Mouse (Mus musculus): ENCODE results near the gene Rab44.
"Not testable (repeated sequence)": the region's sequence is repeated elsewhere in the genome, so short reads cannot be mapped to it uniquely, and the experiment has no call there.

Rab44 gene

GRCm38 (mm10) chr17:29113591-29114352 is at the start of gene Rab44:
Gene Rab44, plus strand, starts transcription at chr17:29114145.
- DNase-seq (ENCODE audit: low spot score in 2 of 2), result no peak

GRCm38 (mm10) chr17:29065245-29065940 is 48.6 kb upstream of the Rab44 start:
- no peak for DNase-seq (ENCODE audit: low spot score in 2 of 2)

GRCm38 (mm10) chr17:29065971-29066370 is 48.0 kb upstream of the Rab44 start:
- DNase-seq (ENCODE audit: low spot score in 2 of 2), result no peak

- not testable (repeated sequence) for DNase-seq (ENCODE audit: low spot score in 2 of 2)
Observed at GRCm38 (mm10) chr17:29067416-29067815, 46.5 kb upstream of the Rab44 start.

GRCm38 (mm10) chr17:29067847-29068246 is 46.1 kb upstream of the Rab44 start:
- DNase-seq (ENCODE audit: low spot score in 2 of 2), result no peak

- DNase-seq (ENCODE audit: low spot score in 2 of 2), result no peak
Observed at GRCm38 (mm10) chr17:29069063-29069462, 44.9 kb upstream of the Rab44 start.

GRCm38 (mm10) chr17:29071820-29072219 is 42.1 kb upstream of the Rab44 start:
- no peak for DNase-seq (ENCODE audit: low spot score in 2 of 2)

- no peak for DNase-seq (ENCODE audit: low spot score in 2 of 2)
Observed at GRCm38 (mm10) chr17:29072701-29073307, 41.1 kb upstream of the Rab44 start.

- no peak for DNase-seq (ENCODE audit: low spot score in 2 of 2)
Observed at GRCm38 (mm10) chr17:29073313-29073712, 40.6 kb upstream of the Rab44 start.

GRCm38 (mm10) chr17:29074085-29074484 is 39.9 kb upstream of the Rab44 start:
- no peak for DNase-seq (ENCODE audit: low spot score in 2 of 2)

GRCm38 (mm10) chr17:29076235-29076634 is 37.7 kb upstream of the Rab44 start:
- no peak for DNase-seq (ENCODE audit: low spot score in 2 of 2)

- DNase-seq (ENCODE audit: low spot score in 2 of 2), result peak in 1 of 2 experiments; percentile 48
Observed at GRCm38 (mm10) chr17:29077786-29078509, 36.0 kb upstream of the Rab44 start.

GRCm38 (mm10) chr17:29078519-29079383 is 35.2 kb upstream of the Rab44 start:
- no peak for DNase-seq (ENCODE audit: low spot score in 2 of 2)

- DNase-seq (ENCODE audit: low spot score in 2 of 2), result no peak
Observed at GRCm38 (mm10) chr17:29080758-29081617, 33.0 kb upstream of the Rab44 start.

GRCm38 (mm10) chr17:29081618-29082381 is 32.1 kb upstream of the Rab44 start:
- DNase-seq (ENCODE audit: low spot score in 2 of 2), result peak; percentile 52 to 60

GRCm38 (mm10) chr17:29083586-29083985 is 30.4 kb upstream of the Rab44 start:
- no peak for DNase-seq (ENCODE audit: low spot score in 2 of 2)

- peak in 1 of 2 experiments; percentile 0 for DNase-seq (ENCODE audit: low spot score in 2 of 2)
Observed at GRCm38 (mm10) chr17:29084656-29085055, 29.3 kb upstream of the Rab44 start.

GRCm38 (mm10) chr17:29085266-29085665 is 28.7 kb upstream of the Rab44 start:
- DNase-seq (ENCODE audit: low spot score in 2 of 2), result no peak

GRCm38 (mm10) chr17:29086916-29087315 is 27.0 kb upstream of the Rab44 start:
- no peak for DNase-seq (ENCODE audit: low spot score in 2 of 2)
